Mouse (Mus musculus) forebrain, embryonic 11.5 days (tissue): ENCODE results near the gene Rrbp1. TPM values are rescaled to one million over a fixed set of nuclear protein-coding genes. Genes with fewer than 3 reads are reported as not detected.

ENCODE experiments used
- ATAC-seq: fragments of 200-750 bp; cut with Nextera tagmentation; replicated peaks from 2 replicates; pipeline ENCODE4 v1.8.0; 2017; ENCODE audit warnings: moderate TSS enrichment; ENCODE audit not compliant: low FRiP score
- DNase-seq: peaks from one replicate; pipeline ENCODE4 v3.0.0-alpha.2; 2017; ENCODE audit warnings: low spot score
- H3K27ac ChIP-seq: fragments of 300-500 bp; sonication (generic); 2 replicates; pipeline ENCODE4 v1.5.1; 2014; ENCODE audit warnings: low read depth, low read length
- H3K27me3 ChIP-seq: fragments of 300-500 bp; sonication (generic); 2 replicates; pipeline ENCODE4 v1.6.1; 2014; ENCODE audit warnings: mild to moderate bottlenecking, low read length, mixed read lengths; ENCODE audit not compliant: control insufficient read depth, insufficient read depth
- H3K36me3 ChIP-seq: fragments of 300-500 bp; sonication (generic); 2 replicates; pipeline ENCODE4 v1.6.1; 2014; ENCODE audit warnings: mild to moderate bottlenecking, low read length, moderate library complexity, mixed read lengths; ENCODE audit not compliant: control insufficient read depth, insufficient read depth
- H3K4me1 ChIP-seq: fragments of 300-500 bp; sonication (generic); replicated peaks from 2 replicates; pipeline ENCODE4 v1.6.1; 2014; ENCODE audit warnings: low read length, mixed read lengths; ENCODE audit not compliant: control insufficient read depth, insufficient read depth
- H3K4me2 ChIP-seq: fragments of 300-500 bp; sonication (generic); 2 replicates; pipeline ENCODE4 v1.6.1; 2014; ENCODE audit warnings: low read depth, mild to moderate bottlenecking, low read length, moderate library complexity, mixed read lengths; ENCODE audit not compliant: severe bottlenecking
- H3K4me3 ChIP-seq: fragments of 300-500 bp; sonication (generic); 2 replicates; pipeline ENCODE4 v1.5.1; 2014; ENCODE audit warnings: low read depth, low read length
- H3K9ac ChIP-seq: fragments of 300-500 bp; sonication (generic); 2 replicates; pipeline ENCODE4 v1.6.1; 2014; ENCODE audit warnings: low read length
- H3K9me3 ChIP-seq: fragments of 300-500 bp; sonication (generic); 2 replicates; pipeline ENCODE4 v1.6.1; 2016; ENCODE audit warnings: low read length, mixed read lengths; ENCODE audit not compliant: control insufficient read depth
- WGBS: fragments of 180-500 bp; shearing (Covaris S2); extraction: QIAGEN DNeasy Blood & Tissue Kit; methylation state at CpG from one replicate; pipeline ENCODE4 v1.1.7; 2014; 5-methylcytosine and 5-hydroxymethylcytosine counted together
- polyA plus RNA-seq: library from polyadenylated mRNA; unstranded; fragments of >200 nt; fragmentation: Nextera tagmentation; extraction: Ambion mirVana; gene quantifications from 2 replicates; pipeline ENCODE4 v1.2.1, GENCODE M21; 2014

Gene Rrbp1
- 30.0 and 35.6 TPM in 2 replicates for polyA plus RNA-seq

DNA sequence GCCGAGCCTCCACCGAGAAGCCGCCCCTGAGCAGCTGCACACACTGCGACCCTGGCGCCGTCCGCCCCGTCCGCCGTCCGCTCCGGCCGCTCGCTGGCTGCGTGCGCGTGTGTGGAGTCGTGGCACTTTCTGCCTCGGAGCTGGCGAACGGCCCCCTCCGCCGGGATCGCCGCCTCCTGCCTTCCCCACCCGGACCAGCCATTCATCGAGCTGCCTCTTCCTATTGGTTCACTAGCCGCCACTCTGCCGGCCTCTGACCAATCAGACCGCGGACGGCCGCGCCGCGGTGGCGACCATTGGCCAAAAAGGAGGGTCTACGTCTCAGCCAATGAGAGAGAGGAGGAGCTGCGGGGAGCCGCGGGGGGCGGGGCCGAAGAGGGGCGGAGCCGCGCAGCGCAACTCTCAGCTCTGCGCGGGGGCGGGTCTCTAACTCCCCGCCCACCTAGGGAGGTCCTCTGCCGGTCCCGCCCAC lies at the start of gene Rrbp1:
TSS of gene Rrbp1 (minus strand) at position 184 of the 472 bp plus-strand sequence.
- H3K27ac ChIP-seq = peak within 1 kb of the TSS; percentile 57; the same call in 1 of the 2 replicates
- 0 out of 2 replicates have a peak, but pooled peaks cover 2% of the 10 kb centered on the region for H3K4me1 ChIP-seq
- peak within 1 kb of the TSS; percentile 86 for H3K4me3 ChIP-seq
- no peaks in the 10 kb centered on the region for H3K27me3 ChIP-seq
- peak within 1 kb of the TSS; percentile 74 for H3K9ac ChIP-seq
- ATAC-seq (peak; percentile 99), DNase-seq (peak; percentile 99)
- H3K4me2 ChIP-seq = peak within 1 kb of the TSS; percentile 60
- no peaks in the 10 kb centered on the region for H3K36me3 ChIP-seq
- WGBS = under 1% methylated on average over 50 of the region's 53 CpGs
- H3K9me3 ChIP-seq = no peaks in the 10 kb centered on the region

DNA sequence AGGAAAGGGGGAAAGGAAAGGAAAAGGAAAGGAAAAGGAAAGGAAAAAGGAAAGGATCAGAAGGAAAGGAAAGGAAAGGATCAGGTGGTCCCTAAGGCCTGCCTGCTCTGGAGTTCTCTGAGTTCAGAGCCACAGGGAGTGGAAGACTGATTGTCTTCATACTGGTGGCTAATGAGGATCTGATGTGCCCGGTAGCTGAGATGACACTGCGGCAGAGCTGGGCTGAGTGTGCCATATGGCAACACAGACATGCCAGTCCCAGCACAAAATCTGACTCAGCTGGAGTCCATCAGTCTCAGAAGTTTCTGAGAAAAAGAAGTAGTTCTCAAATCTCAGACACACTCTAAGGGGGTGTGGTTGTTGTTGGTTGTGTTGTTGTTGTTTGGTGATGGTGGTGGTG lies 46.7 kb upstream of the Rrbp1 start:
- H3K9ac ChIP-seq = no peak overlapping the region
- H3K9me3 ChIP-seq = no peaks in the 10 kb centered on the region
- 71% methylated on average over 2 of the region's 2 CpGs for WGBS
- H3K27ac ChIP-seq = no peak overlapping the region
- H3K4me2 ChIP-seq = no peak overlapping the region
- DNase-seq (no peak), ATAC-seq (no peak)
- H3K4me1 ChIP-seq = no peaks in the 10 kb centered on the region
- no peaks in the 10 kb centered on the region for H3K27me3 ChIP-seq
- H3K4me3 ChIP-seq = no peak overlapping the region
- H3K36me3 ChIP-seq = no peaks in the 10 kb centered on the region

- H3K4me3 ChIP-seq = no peak overlapping the region
- no peak overlapping the region for H3K27ac ChIP-seq
- no peak overlapping the region for H3K4me2 ChIP-seq
- H3K4me1 ChIP-seq = no peaks in the 10 kb centered on the region
- DNase-seq (no peak), ATAC-seq (no peak)
- WGBS = 94% methylated on average over 8 of the region's 8 CpGs
- no peaks in the 10 kb centered on the region for H3K27me3 ChIP-seq
- no peaks in the 10 kb centered on the region for H3K9me3 ChIP-seq
- no peak overlapping the region for H3K9ac ChIP-seq
- H3K36me3 ChIP-seq = no peaks in the 10 kb centered on the region
These were observed 41.5 kb upstream of the Rrbp1 start for GRCm38 (mm10) chr2:144052410-144053065.

GRCm38 (mm10) chr2:144050861-144051260 lies 39.8 kb upstream of the Rrbp1 start:
- no peak for ATAC-seq
- H3K9ac ChIP-seq = no peak overlapping the region
- WGBS = 87% methylated on average over 6 of the region's 6 CpGs

GRCm38 (mm10) chr2:144050146-144050680 lies 39.1 kb upstream of the Rrbp1 start:
- Histone ChIP-seq H3K4me3 (no peak overlapping the region), H3K27ac (no peak overlapping the region), H3K36me3 (no peaks in the 10 kb centered on the region), H3K4me1 (no peaks in the 10 kb centered on the region), H3K9ac (no peak overlapping the region), H3K4me2 (no peak overlapping the region), H3K27me3 (no peaks in the 10 kb centered on the region), H3K9me3 (no peaks in the 10 kb centered on the region)
- WGBS = 83% methylated on average over 8 of the region's 8 CpGs
- ATAC-seq = no peak
- no peak for DNase-seq

More at GRCm38 (mm10) chr2:144050861-144051260, 39.8 kb upstream of the Rrbp1 start:
- H3K27ac ChIP-seq = no peak overlapping the region
- H3K4me1 ChIP-seq = no peaks in the 10 kb centered on the region
- no peak overlapping the region for H3K4me3 ChIP-seq
- DNase-seq = no peak
- no peaks in the 10 kb centered on the region for H3K27me3 ChIP-seq
- no peaks in the 10 kb centered on the region for H3K9me3 ChIP-seq
- no peak overlapping the region for H3K4me2 ChIP-seq
- no peaks in the 10 kb centered on the region for H3K36me3 ChIP-seq

- H3K27ac ChIP-seq = no peak overlapping the region
- WGBS = 83% methylated on average over 11 of the region's 11 CpGs
These were observed 35.9 kb upstream of the Rrbp1 start for GRCm38 (mm10) chr2:144046916-144047315.

DNA sequence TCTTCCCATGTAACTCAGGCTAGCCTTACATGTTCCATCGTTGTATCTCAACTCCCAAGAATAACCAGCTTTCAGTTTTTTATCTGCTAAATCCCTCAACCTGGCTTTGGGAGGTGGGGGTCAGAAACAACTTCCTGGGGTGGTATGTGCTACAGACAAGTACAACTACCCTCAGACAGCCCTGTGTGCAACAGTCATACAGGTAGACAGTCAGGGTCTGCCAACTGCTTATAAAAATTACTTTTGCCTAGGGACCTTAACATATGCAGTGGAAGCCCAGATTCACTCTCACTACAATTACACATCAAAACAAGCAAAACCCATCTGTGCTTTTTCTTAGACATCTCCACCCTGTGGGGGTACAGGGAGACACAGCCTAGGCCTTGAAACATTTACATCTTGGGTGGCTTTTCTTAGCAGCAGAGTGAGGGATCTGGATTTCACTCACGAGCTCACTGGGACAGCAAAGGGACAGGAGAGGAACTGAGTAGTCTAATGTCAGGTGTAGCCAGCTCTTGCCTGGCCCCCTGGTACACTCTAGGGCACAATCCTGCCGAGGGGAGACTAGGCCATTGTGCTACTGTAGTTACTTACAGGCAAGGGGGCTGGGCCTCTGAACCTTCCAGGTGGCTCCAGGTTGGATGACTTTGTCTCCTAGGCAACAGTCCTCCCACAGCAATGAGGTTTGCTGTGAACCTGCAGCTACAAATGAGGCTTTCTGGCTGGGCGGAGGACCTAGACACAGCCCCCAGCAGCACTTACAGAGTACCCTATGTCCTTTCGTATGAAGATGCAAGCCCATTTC lies 34.9 kb upstream of the Rrbp1 start:
- DNase-seq (no peak), ATAC-seq (no peak)
- Histone ChIP-seq H3K4me1 (no peaks in the 10 kb centered on the region), H3K27me3 (no peaks in the 10 kb centered on the region), H3K36me3 (no peaks in the 10 kb centered on the region), H3K4me2 (no peak overlapping the region), H3K27ac (no peak overlapping the region), H3K9me3 (no peaks in the 10 kb centered on the region; the same call in 1 of the 2 replicates), H3K9ac (no peak overlapping the region), H3K4me3 (no peak overlapping the region)
- 70% methylated on average over 5 of the region's 5 CpGs for WGBS

More at GRCm38 (mm10) chr2:144046916-144047315, 35.9 kb upstream of the Rrbp1 start:
- ATAC-seq (no peak), DNase-seq (no peak)
- Histone ChIP-seq H3K27me3 (no peaks in the 10 kb centered on the region), H3K36me3 (no peaks in the 10 kb centered on the region), H3K9me3 (no peaks in the 10 kb centered on the region; the same call in 1 of the 2 replicates), H3K4me3 (no peak overlapping the region), H3K4me1 (no peaks in the 10 kb centered on the region), H3K9ac (no peak overlapping the region), H3K4me2 (no peak overlapping the region)

DNA sequence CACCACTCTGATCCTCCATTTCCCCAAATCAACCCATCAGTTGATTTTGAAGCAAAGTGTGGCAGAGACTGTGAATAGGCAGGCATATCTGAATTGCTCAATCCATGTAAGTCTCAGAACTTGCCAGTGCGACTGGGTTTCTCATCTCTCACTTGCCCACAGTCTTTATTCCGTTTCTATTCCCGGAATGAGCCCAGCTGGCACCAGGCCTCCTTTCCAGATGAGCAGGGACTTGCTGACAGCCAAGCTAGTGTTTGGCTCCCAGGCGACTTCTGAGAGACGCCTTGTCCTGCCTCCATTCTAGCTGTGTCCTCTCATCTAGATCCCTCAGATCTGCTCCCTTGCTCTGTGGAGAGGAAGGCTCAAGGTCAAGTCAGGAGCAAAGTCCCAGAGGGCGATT lies 33.7 kb upstream of the Rrbp1 start:
- H3K27me3 ChIP-seq = no peaks in the 10 kb centered on the region
- 87% methylated on average over 6 of the region's 6 CpGs for WGBS
- H3K4me1 ChIP-seq = no peaks in the 10 kb centered on the region

More for the DNA sequence above, 33.7 kb upstream of the Rrbp1 start:
- H3K4me3 ChIP-seq = no peak overlapping the region
- H3K9ac ChIP-seq = no peak overlapping the region
- no peaks in the 10 kb centered on the region; the same call in 1 of the 2 replicates for H3K9me3 ChIP-seq
- no peak overlapping the region for H3K27ac ChIP-seq
- no peak for DNase-seq
- H3K36me3 ChIP-seq = no peaks in the 10 kb centered on the region
- no peak for ATAC-seq
- H3K4me2 ChIP-seq = no peak overlapping the region
